Mouse (Mus musculus): Measurements from ENCODE around the gene Olfr1251. TPM values are rescaled to one million over a fixed set of nuclear protein-coding genes. Genes with fewer than 3 reads are reported as not detected.

Gene Olfr1251
- polyA plus RNA-seq (2012; rRNA removed) = not detected in 2 replicates

DNA sequence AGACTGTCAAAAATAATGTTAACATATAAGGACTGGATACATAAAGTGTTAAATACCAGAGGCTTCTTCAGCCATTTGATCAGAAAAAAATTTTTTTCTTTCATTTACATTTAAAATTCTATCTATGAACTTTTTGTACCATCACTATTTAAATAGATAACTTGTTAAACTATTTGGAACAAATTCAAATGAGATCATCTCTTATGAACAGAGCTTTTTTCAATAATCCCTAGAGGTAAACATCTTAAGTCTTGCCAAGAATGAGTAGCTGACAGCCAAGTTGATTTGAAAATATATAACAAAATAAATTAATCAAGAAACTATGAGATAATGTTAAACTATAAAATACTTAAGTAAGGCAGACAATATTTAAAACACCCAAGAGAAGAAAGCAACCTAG lies at the start of gene Olfr1251:
TSS of gene Olfr1251 (minus strand) at position 101 of the 400 bp plus-strand sequence.

DNA sequence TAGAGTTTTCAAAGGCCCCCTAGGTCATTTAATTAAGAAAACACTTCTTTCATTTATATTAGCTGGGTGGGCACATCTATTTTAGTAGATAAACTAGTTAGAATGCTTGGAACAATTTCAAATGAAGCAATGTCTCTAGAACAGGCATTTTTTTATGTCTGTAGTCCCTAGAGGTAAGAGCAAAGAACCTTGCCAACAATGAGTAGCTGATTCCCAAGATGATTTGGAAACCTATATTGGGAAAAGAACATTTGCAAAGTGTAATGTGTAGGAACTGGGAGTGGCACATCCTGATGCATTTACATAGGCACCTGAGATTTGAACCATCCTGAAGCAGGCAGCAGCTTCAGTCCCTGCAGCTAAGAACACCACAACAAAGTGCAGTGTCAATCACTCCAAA lies 10.4 kb downstream of the Olfr1251 start, which contains the start of gene Olfr1250:
TSS of gene Olfr1250 (minus strand) at position 101 of the 400 bp plus-strand sequence.

DNA sequence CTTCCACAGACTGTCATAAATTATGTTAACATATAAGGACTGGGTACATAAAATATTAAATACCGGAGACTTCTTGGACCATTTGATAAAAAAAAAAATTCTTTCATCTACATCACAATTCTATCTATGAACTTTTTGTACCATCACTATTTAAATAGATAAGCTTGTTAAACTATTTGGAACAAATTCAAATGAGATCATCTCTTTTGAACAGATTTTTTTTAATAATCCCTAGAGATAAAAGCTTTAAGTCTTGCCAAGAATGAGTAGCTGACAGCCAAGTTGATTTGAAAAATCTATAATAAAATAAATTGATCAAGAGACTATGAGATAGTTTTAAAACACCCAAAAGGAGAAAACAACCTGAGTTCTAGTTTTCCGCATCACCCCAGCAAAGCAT lies 36.9 kb downstream of the Olfr1251 start, which contains the start of gene Olfr1249:
TSS of gene Olfr1249 (minus strand) at position 101 of the 400 bp plus-strand sequence.

DNA sequence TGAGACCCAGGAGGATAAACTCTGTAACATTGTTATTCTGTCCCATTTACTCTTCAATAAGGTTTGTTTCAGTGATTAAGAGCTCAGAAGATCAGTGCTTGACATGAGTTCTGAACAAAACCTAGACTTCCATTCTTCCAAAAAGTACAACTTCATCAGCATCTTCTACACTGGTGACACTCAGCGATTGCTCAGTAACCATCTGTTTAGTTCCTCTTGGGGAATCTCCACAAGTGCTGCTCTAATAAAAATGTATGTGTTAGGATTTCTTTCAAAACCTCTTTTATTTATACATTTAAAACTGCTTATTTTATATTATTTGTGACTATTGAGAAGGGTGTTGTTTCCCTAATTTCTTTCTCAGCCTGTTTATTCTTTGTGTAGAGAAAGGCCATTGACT lies 53.6 kb downstream of the Olfr1251 start, which contains the start of gene Olfr1248:
TSS of gene Olfr1248 (minus strand) at position 101 of the 400 bp plus-strand sequence.

Other genes with a start within 250 kb of the Olfr1251 start
- gene Olfr1240, start 228.9 kb downstream of the Olfr1251 start, polyA plus RNA-seq (2012; rRNA removed) = not detected in 2 replicates
- gene Olfr1241, start 184.8 kb downstream of the Olfr1251 start, polyA plus RNA-seq (2012; rRNA removed) = not detected in 2 replicates
- not detected in 2 replicates for gene Olfr1242, start 173.6 kb downstream of the Olfr1251 start, polyA plus RNA-seq (2012; rRNA removed)
- gene Olfr1243, start 140.4 kb downstream of the Olfr1251 start, polyA plus RNA-seq (2012; rRNA removed) = not detected in 2 replicates
- not detected in 2 replicates for gene Olfr1245, start 93.5 kb downstream of the Olfr1251 start, polyA plus RNA-seq (2012; rRNA removed)
- not detected in 2 replicates for gene Olfr1246, start 78.8 kb downstream of the Olfr1251 start, polyA plus RNA-seq (2012; rRNA removed)
- gene Olfr1247, start 57.8 kb downstream of the Olfr1251 start, polyA plus RNA-seq (2012; rRNA removed) = not detected in 2 replicates
- not detected in 2 replicates for gene Olfr1248, start 53.7 kb downstream of the Olfr1251 start, polyA plus RNA-seq (2012; rRNA removed)
- not detected in 2 replicates for gene Olfr1249, start 37.0 kb downstream of the Olfr1251 start, polyA plus RNA-seq (2012; rRNA removed)
- not detected in 2 replicates for gene Olfr1250, start 10.5 kb downstream of the Olfr1251 start, polyA plus RNA-seq (2012; rRNA removed)
- gene Olfr1252, start 53.1 kb upstream of the Olfr1251 start, polyA plus RNA-seq (2012; rRNA removed) = not detected in 2 replicates
- gene Olfr1253, start 85.2 kb upstream of the Olfr1251 start, polyA plus RNA-seq (2012; rRNA removed) = not detected in 2 replicates
- not detected in 2 replicates for gene Olfr1254, start 121.7 kb upstream of the Olfr1251 start, polyA plus RNA-seq (2012; rRNA removed)
- gene Olfr1255, start 140.1 kb upstream of the Olfr1251 start, polyA plus RNA-seq (2012; rRNA removed) = not detected in 2 replicates
- gene Olfr1256, start 169.6 kb upstream of the Olfr1251 start, polyA plus RNA-seq (2012; rRNA removed) = not detected in 2 replicates
- gene Olfr48, start 176.3 kb upstream of the Olfr1251 start, polyA plus RNA-seq (2012; rRNA removed) = not detected in 2 replicates
- gene Olfr1257, start 206.5 kb upstream of the Olfr1251 start, polyA plus RNA-seq (2012; rRNA removed) = not detected in 2 replicates

All from colon, adult 2 months (tissue).